Mouse (Mus musculus): ENCODE measurements around the gene Ctnnbl1. TPM values are rescaled to one million over a fixed set of nuclear protein-coding genes. Genes with fewer than 3 reads are reported as not detected.

Ctnnbl1 gene
- total and polyA plus RNA-seq, 2 experiments from 2014 or later: 21.0 to 28.4 TPM

DNA sequence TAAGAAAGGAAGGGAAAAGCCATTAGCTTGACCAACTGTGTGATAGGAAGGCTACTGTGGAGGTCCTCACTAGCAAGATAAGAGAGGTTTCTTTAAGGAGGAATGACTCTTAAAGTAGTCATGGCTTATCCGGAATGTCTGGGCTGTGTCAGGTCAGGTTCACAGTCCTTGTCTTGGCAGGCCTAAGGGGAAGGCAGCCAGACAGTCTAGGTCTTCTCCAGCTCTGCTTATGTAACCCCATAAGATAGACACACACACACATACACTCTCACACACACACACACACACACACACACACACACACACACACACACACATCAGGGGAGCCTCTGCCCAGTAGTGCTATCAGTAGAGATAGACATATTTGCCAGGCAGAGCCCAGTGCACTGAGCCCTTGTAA is 73.5 kb downstream of the Ctnnbl1 start:
- Histone ChIP-seq H3K4me2 (ENCODE audit: low read depth, low read length) (no peak overlapping the region), H3K9ac (replicated peaks; ENCODE audit: low read depth, low read length) (no peak overlapping the region), H3K4me3 (ENCODE audit: low read depth, low read length) (no peak overlapping the region), H3K4me1 (ENCODE audit: control insufficient read depth, insufficient read depth) (peaks cover 18% of the 10 kb centered on the region), H3K36me3 (replicated peaks; ENCODE audit: control insufficient read depth, insufficient read depth, low read length) (peaks cover 16% of the 10 kb centered on the region), H3K9me3 (replicated peaks; ENCODE audit: control insufficient read depth, low read length) (no peaks in the 10 kb centered on the region), H3K27me3 (ENCODE audit: control insufficient read depth, insufficient read depth, low read length) (0 out of 2 replicates have a peak, but pooled peaks cover 3% of the 10 kb centered on the region), H3K27ac (ENCODE audit: low read depth) (no peak overlapping the region)
- WGBS: 71% methylated on average over 1 of the region's 1 CpGs
- no peak for TF ChIP-seq EP300 (IDR thresholded peaks at IDR 0.05; ENCODE audit: low read depth)
- no peak for TF ChIP-seq CTCF (IDR thresholded peaks at IDR 0.05; ENCODE audit: low read depth)
- DNase-seq (ENCODE audit: low spot score) (no peak), ATAC-seq (ENCODE audit: insufficient read depth, low read depth) (no peak)

- no peak overlapping the region for H3K27ac ChIP-seq (ENCODE audit: low read depth)
- H3K36me3 ChIP-seq (replicated peaks; ENCODE audit: control insufficient read depth, insufficient read depth, low read length): peaks cover 16% of the 10 kb centered on the region
- H3K9me3 ChIP-seq (replicated peaks; ENCODE audit: control insufficient read depth, low read length): no peaks in the 10 kb centered on the region
- TF ChIP-seq CTCF (IDR thresholded peaks at IDR 0.05; ENCODE audit: low read depth) (no peak), EP300 (IDR thresholded peaks at IDR 0.05; ENCODE audit: low read depth) (no peak)
- ATAC-seq (ENCODE audit: insufficient read depth, low read depth): no peak
- H3K4me2 ChIP-seq (ENCODE audit: low read depth, low read length): no peak overlapping the region
- WGBS: 91% methylated on average over 4 of the region's 4 CpGs
- H3K4me3 ChIP-seq (ENCODE audit: low read depth, low read length): no peak overlapping the region
- DNase-seq (ENCODE audit: low spot score): no peak
- H3K27me3 ChIP-seq (ENCODE audit: control insufficient read depth, insufficient read depth, low read length): 0 out of 2 replicates have a peak, but pooled peaks cover 3% of the 10 kb centered on the region
- peaks cover 13% of the 10 kb centered on the region for H3K4me1 ChIP-seq (ENCODE audit: control insufficient read depth, insufficient read depth)
- no peak overlapping the region for H3K9ac ChIP-seq (replicated peaks; ENCODE audit: low read depth, low read length)
These were observed 75.9 kb downstream of the Ctnnbl1 start for GRCm38 (mm10) chr2:157813121-157813520.

DNA sequence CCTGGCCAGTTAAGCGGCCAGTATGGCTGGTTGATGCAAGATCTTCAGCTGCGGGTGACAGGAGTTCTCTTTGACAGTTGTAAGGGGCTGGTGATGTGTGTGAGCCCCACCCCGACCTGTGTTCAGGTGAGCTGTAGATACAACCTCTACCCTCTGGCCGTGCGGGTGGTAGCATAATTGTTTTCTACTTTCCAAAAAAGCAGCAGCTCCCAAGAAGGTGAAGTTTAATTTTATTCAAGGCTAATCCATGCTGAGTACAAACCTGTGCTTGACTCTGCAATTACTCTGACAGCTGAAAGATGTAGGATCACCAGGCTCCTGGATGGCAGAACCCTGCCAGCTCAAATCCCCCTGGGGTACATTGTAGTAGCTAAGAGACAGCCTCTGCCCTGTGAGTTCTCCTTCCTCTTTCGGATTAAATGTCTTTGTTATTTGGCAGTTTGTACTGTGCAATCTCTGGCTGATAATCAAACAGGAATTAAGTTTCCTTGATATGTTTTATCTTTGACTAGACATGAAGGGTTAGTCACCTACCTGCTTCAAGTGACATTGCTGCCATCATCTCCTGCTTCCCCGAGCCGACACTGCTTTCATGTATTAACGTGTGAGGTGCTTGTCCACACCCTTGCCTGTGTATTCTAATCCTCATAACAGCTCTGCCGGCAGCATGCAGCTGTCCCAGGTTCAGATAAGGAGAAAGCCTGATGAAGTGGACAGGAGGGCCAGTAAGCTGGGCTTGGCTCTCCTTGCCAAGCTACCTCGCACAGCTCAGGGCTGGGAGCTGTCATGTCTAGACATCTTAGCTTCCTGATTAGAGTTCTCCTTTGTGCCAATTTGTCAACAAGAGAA is 77.1 kb downstream of the Ctnnbl1 start:
- H3K4me2 ChIP-seq (ENCODE audit: low read depth, low read length): no peak overlapping the region
- ATAC-seq (ENCODE audit: insufficient read depth, low read depth) (peak; percentile 31; the same call in 1 of the 2 replicates), DNase-seq (ENCODE audit: low spot score) (peak; percentile 13)
- peaks cover 19% of the 10 kb centered on the region for H3K4me1 ChIP-seq (ENCODE audit: control insufficient read depth, insufficient read depth)
- peaks cover 16% of the 10 kb centered on the region for H3K36me3 ChIP-seq (replicated peaks; ENCODE audit: control insufficient read depth, insufficient read depth, low read length)
- 0 out of 2 replicates have a peak, but pooled peaks cover 3% of the 10 kb centered on the region for H3K27me3 ChIP-seq (ENCODE audit: control insufficient read depth, insufficient read depth, low read length)
- WGBS: 53% methylated on average over 11 of the region's 11 CpGs
- TF ChIP-seq EP300 (IDR thresholded peaks at IDR 0.05; ENCODE audit: low read depth) (no peak), CTCF (IDR thresholded peaks at IDR 0.05; ENCODE audit: low read depth) (no peak)
- H3K4me3 ChIP-seq (ENCODE audit: low read depth, low read length): no peak overlapping the region
- H3K9ac ChIP-seq (replicated peaks; ENCODE audit: low read depth, low read length): no peak overlapping the region
- H3K27ac ChIP-seq (ENCODE audit: low read depth): no peak overlapping the region
- no peaks in the 10 kb centered on the region for H3K9me3 ChIP-seq (replicated peaks; ENCODE audit: control insufficient read depth, low read length)

DNA sequence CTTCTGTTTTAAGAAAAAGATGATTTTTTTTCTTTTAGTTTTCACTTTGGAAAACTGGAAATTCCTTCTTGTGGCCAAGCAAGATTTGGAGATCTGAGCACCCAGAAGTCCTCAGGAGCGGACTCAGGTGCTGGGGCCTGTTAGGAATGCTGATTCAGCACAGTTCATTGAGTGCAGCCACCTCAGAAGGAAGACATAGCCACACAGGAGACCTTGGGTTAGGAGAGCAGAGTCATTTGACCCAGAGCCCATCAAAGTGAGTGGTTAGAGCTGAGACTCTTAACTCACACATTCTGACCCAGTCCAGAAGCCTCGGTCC is 77.7 kb downstream of the Ctnnbl1 start:
- H3K9me3 ChIP-seq (replicated peaks; ENCODE audit: control insufficient read depth, low read length): no peaks in the 10 kb centered on the region
- DNase-seq (ENCODE audit: low spot score): no peak

DNA sequence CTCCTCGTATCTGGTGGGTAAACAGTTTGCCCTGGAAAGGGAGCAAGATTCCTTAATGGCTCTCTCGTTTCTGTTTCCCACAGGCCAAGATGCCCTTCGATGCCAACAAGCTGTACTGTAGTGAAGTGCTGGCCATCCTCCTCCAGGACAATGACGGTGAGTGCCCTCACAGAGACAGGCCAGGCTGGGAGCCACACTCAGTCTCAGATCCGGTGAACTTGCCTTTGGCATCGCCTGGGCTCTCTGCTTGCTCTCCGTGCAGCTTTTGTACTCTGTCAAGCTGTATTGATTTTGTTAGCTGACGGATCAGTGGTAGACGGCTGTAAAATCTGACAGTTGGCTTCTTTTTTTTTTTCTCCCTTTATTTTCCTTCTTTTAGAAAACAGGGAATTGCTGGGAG is 80.5 kb downstream of the Ctnnbl1 start:
- 78% methylated on average over 9 of the region's 9 CpGs for WGBS
- Histone ChIP-seq H3K27me3 (ENCODE audit: control insufficient read depth, insufficient read depth, low read length) (0 out of 2 replicates have a peak, but pooled peaks cover 2% of the 10 kb centered on the region), H3K4me3 (ENCODE audit: low read depth, low read length) (no peak overlapping the region), H3K36me3 (replicated peaks; ENCODE audit: control insufficient read depth, insufficient read depth, low read length) (0 out of 2 replicates have a peak, but pooled peaks cover under 1% of the 10 kb centered on the region), H3K9ac (replicated peaks; ENCODE audit: low read depth, low read length) (no peak overlapping the region), H3K27ac (ENCODE audit: low read depth) (no peak overlapping the region), H3K9me3 (replicated peaks; ENCODE audit: control insufficient read depth, low read length) (no peaks in the 10 kb centered on the region), H3K4me2 (ENCODE audit: low read depth, low read length) (no peak overlapping the region), H3K4me1 (ENCODE audit: control insufficient read depth, insufficient read depth) (peaks cover 19% of the 10 kb centered on the region)
- no peak for DNase-seq (ENCODE audit: low spot score)
- ATAC-seq (ENCODE audit: insufficient read depth, low read depth): no peak
- TF ChIP-seq CTCF (IDR thresholded peaks at IDR 0.05; ENCODE audit: low read depth) (no peak), EP300 (IDR thresholded peaks at IDR 0.05; ENCODE audit: low read depth) (no peak)

More for the DNA sequence above, 77.7 kb downstream of the Ctnnbl1 start:
- Histone ChIP-seq H3K27me3 (ENCODE audit: control insufficient read depth, insufficient read depth, low read length) (0 out of 2 replicates have a peak, but pooled peaks cover 3% of the 10 kb centered on the region), H3K36me3 (replicated peaks; ENCODE audit: control insufficient read depth, insufficient read depth, low read length) (peaks cover 15% of the 10 kb centered on the region), H3K4me2 (ENCODE audit: low read depth, low read length) (no peak overlapping the region), H3K4me1 (ENCODE audit: control insufficient read depth, insufficient read depth) (peaks cover 19% of the 10 kb centered on the region), H3K4me3 (ENCODE audit: low read depth, low read length) (no peak overlapping the region), H3K9ac (replicated peaks; ENCODE audit: low read depth, low read length) (no peak overlapping the region), H3K27ac (ENCODE audit: low read depth) (no peak overlapping the region)
- ATAC-seq (ENCODE audit: insufficient read depth, low read depth): no peak
- 83% methylated on average over 2 of the region's 2 CpGs for WGBS
- TF ChIP-seq EP300 (IDR thresholded peaks at IDR 0.05; ENCODE audit: low read depth) (no peak), CTCF (IDR thresholded peaks at IDR 0.05; ENCODE audit: low read depth) (no peak)

All from heart, postnatal 0 days (tissue).